In genomic region chr4:127612761-127613160, GRCm38 (mm10) we compare ENCODE assay signal across 9 mouse cellular contexts.
DNase-seq lines count a peak whose midpoint lies in the region; ATAC-seq and TF ChIP-seq lines count a peak whose summit lies in the region.
"Had no signal": no experiment of that assay in that cellular context is flagged by ENCODE, and none has a peak within 500 bp of the region (broad histone marks: within the 10 kb centered on the region; RNA-seq: fewer than 3 reads in every experiment).

No protein-coding gene starts in this region.

- no peaks in the 10 kb centered on the region for H3K4me1 ChIP-seq in heart, adult 2 months (ENCODE audit: control insufficient read depth, insufficient read depth, low read length)
- no peaks in the 10 kb centered on the region for H3K4me1 ChIP-seq in midbrain, postnatal 0 days (ENCODE audit: insufficient read depth, low read length)
- H3K4me1 ChIP-seq in midbrain, embryonic 13.5 days (replicated peaks): no peaks in the 10 kb centered on the region
- H3K4me1 ChIP-seq in neural tube, embryonic 15.5 days: no peaks in the 10 kb centered on the region
- H3K4me1 ChIP-seq: limb, embryonic 15.5 days had no signal

- no peaks in the 10 kb centered on the region for H3K9me3 ChIP-seq in midbrain, postnatal 0 days (ENCODE audit: low read length)
- no peaks in the 10 kb centered on the region for H3K9me3 ChIP-seq in midbrain, embryonic 13.5 days
- no peaks in the 10 kb centered on the region for H3K9me3 ChIP-seq in neural tube, embryonic 15.5 days (replicated peaks)
- H3K9me3 ChIP-seq: limb, embryonic 15.5 days had no signal

- no peak for ATAC-seq in midbrain, postnatal 0 days (ENCODE audit: low FRiP score)
- ATAC-seq in midbrain, embryonic 13.5 days: no peak
- ATAC-seq in neural tube, embryonic 15.5 days (ENCODE audit: low FRiP score): no peak

- no peaks in the 10 kb centered on the region for H3K27me3 ChIP-seq in heart, adult 2 months (ENCODE audit: control insufficient read depth, insufficient read depth, low read length)
- H3K27me3 ChIP-seq in midbrain, postnatal 0 days (ENCODE audit: insufficient read depth, low read length): no peaks in the 10 kb centered on the region
- H3K27me3 ChIP-seq in midbrain, embryonic 13.5 days: no peaks in the 10 kb centered on the region
- H3K27me3 ChIP-seq in neural tube, embryonic 15.5 days (replicated peaks): no peaks in the 10 kb centered on the region
- H3K27me3 ChIP-seq: limb, embryonic 15.5 days had no signal

- intact Hi-C loops in heart, adult 2 months (cut with DNase I): loop anchor here (1.0 kb wide), 1 partner anchor 244 kb away; no protein-coding TSS in a partner anchor

- no peak overlapping the region for H3K4me3 ChIP-seq in heart, adult 2 months
- no peak overlapping the region for H3K4me3 ChIP-seq in midbrain, postnatal 0 days (ENCODE audit: low read depth, low read length)
- no peak overlapping the region for H3K4me3 ChIP-seq in midbrain, embryonic 13.5 days (replicated peaks)
- no peak overlapping the region for H3K4me3 ChIP-seq in neural tube, embryonic 15.5 days (replicated peaks)
- H3K4me3 ChIP-seq: limb, embryonic 15.5 days had no signal

- H3K27ac ChIP-seq in heart, adult 2 months: no peak overlapping the region
- H3K27ac ChIP-seq in midbrain, postnatal 0 days (ENCODE audit: low read depth, low read length): no peak overlapping the region
- H3K27ac ChIP-seq in midbrain, embryonic 13.5 days: no peak overlapping the region
- no peak overlapping the region for H3K27ac ChIP-seq in neural tube, embryonic 15.5 days (replicated peaks)
- H3K27ac ChIP-seq: limb, embryonic 15.5 days had no signal

- H3K36me3 ChIP-seq in heart, adult 2 months (ENCODE audit: control insufficient read depth, insufficient read depth, low read length): no peaks in the 10 kb centered on the region
- no peaks in the 10 kb centered on the region for H3K36me3 ChIP-seq in midbrain, postnatal 0 days (ENCODE audit: insufficient read depth, low read length)
- no peaks in the 10 kb centered on the region for H3K36me3 ChIP-seq in midbrain, embryonic 13.5 days
- H3K36me3 ChIP-seq in neural tube, embryonic 15.5 days: no peaks in the 10 kb centered on the region
- H3K36me3 ChIP-seq: limb, embryonic 15.5 days had no signal

- H3K4me2 ChIP-seq in midbrain, postnatal 0 days (ENCODE audit: low read depth, low read length, poor library complexity, severe bottlenecking): no peak overlapping the region
- no peak overlapping the region for H3K4me2 ChIP-seq in midbrain, embryonic 13.5 days (replicated peaks)
- no peak overlapping the region for H3K4me2 ChIP-seq in neural tube, embryonic 15.5 days
- H3K4me2 ChIP-seq: limb, embryonic 15.5 days had no signal

- no peak for TF ChIP-seq POLR2A in heart, adult 2 months (IDR thresholded peaks at IDR 0.05; ENCODE audit: insufficient read depth, low read depth, low read length)

- H3K79me2 ChIP-seq in heart, adult 2 months (replicated peaks; ENCODE audit: control insufficient read depth, insufficient read depth, low read length): no peaks in the 10 kb centered on the region

- TF ChIP-seq EP300 in heart, adult 2 months (IDR thresholded peaks at IDR 0.05; ENCODE audit: insufficient read depth, low read depth, low read length): no peak

- DNase-seq in heart, adult 2 months: peak in 1 of 2 experiments; percentile 37
- DNase-seq in heart, adult 11 months: no peak
- no peak for DNase-seq in midbrain, postnatal 0 days (ENCODE audit: low spot score)
- DNase-seq in c-Kit-positive CD71-negative TER-119-negative erythroid progenitor cells, embryonic 14.5 days (ENCODE audit: low read depth): peak; percentile 19
- DNase-seq in kidney, postnatal 14 days: peak; percentile 10
- no peak for DNase-seq in spleen, postnatal 4 days (ENCODE audit: low spot score in 2 of 2)

- 47% methylated on average over 8 of the region's 8 CpGs for WGBS in heart, adult 2 months
- WGBS in midbrain, postnatal 0 days: 58% methylated on average over 8 of the region's 8 CpGs
- 57% methylated on average over 8 of the region's 8 CpGs for WGBS in midbrain, embryonic 13.5 days
- 52% methylated on average over 8 of the region's 8 CpGs for WGBS in neural tube, embryonic 15.5 days

- H3K9ac ChIP-seq in heart, adult 2 months (ENCODE audit: low read depth, low read length): no peak overlapping the region
- H3K9ac ChIP-seq in midbrain, postnatal 0 days (replicated peaks; ENCODE audit: low read length, poor library complexity, severe bottlenecking): no peak overlapping the region
- H3K9ac ChIP-seq in midbrain, embryonic 13.5 days (replicated peaks): no peak overlapping the region
- no peak overlapping the region for H3K9ac ChIP-seq in neural tube, embryonic 15.5 days (replicated peaks)
- H3K9ac ChIP-seq: limb, embryonic 15.5 days had no signal

- peak; percentile 68 for TF ChIP-seq CTCF in heart, adult 2 months (IDR thresholded peaks at IDR 0.05)
- peak; percentile 50 for TF ChIP-seq CTCF in midbrain, postnatal 0 days (IDR thresholded peaks at IDR 0.05)

Comparison
In these comparisons a context has a peak if more than half of its experiments do, and no peak if none do; other contexts are left out.
1. DNase-seq: peak in c-Kit-positive CD71-negative TER-119-negative erythroid progenitor cells, embryonic 14.5 days (single experiment) and kidney, postnatal 14 days (single experiment); none in heart, adult 11 months (single experiment), midbrain, postnatal 0 days (single experiment) and spleen, postnatal 4 days (0 of 2).